Mouse (Mus musculus): ENCODE measurements at regions not wholly inside any gene's neighbourhood (a gene's known extent, or its start where the extent isn't known, plus 50 kb on each side); places are given as distances from the start of the nearest gene placed in this dataset.

- TF ChIP-seq POLR2A (IDR thresholded peaks at IDR 0.05; ENCODE audit: low read depth, low read length): no peak
- TF ChIP-seq CTCF (IDR thresholded peaks at IDR 0.05; ENCODE audit: extremely low read depth, insufficient read depth, insufficient read length, insufficient replicate concordance): no peak
- Histone ChIP-seq H3K4me3 (ENCODE audit: extremely low read depth, insufficient read depth, insufficient read length) (no peak overlapping the region), H3K4me1 (ENCODE audit: control insufficient read depth, insufficient read depth, insufficient read length) (peaks cover 35% of the 10 kb centered on the region; the same call in 1 of the 2 replicates), H3K27ac (ENCODE audit: insufficient read depth, low read length) (peak overlapping the region; percentile 93), H3K36me3 (ENCODE audit: control insufficient read depth, insufficient read depth, low read length) (no peaks in the 10 kb centered on the region), H3K27me3 (ENCODE audit: control insufficient read depth, insufficient read depth, low read length) (no peaks in the 10 kb centered on the region)
- 12% methylated on average over 3 of the region's 3 CpGs for WGBS
- DNase-seq (ENCODE audit: low read depth in 1 of 2, low spot score in 2 of 2): peak in 1 of 2 experiments; percentile 53
These were observed 238.6 kb downstream of the Gadd45g start for GRCm38 (mm10) chr13:52085110-52085509.

DNA sequence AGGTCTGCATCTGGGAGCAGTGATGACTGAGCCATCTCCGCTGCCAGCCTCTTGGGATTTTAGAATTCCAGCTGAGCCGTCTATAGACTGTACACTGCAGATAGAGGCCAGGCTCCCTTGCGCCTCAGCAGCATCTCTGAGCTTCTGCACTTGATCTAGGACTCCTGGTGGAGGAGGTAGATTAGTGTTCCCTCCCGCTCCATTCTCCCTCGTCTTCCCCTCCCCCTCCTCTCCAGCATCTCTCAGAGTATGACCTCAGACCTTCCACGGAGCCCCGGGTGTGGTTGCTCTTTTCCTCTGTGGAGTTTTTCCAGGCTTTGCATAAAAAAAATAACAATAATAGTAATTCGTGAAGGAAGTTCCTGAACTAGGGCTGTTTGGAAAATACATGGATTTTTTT, 241.8 kb downstream of the Gadd45g start:
- WGBS: 76% methylated on average over 8 of the region's 8 CpGs
- TF ChIP-seq CTCF (IDR thresholded peaks at IDR 0.05; ENCODE audit: extremely low read depth, insufficient read depth, insufficient read length, insufficient replicate concordance) (no peak), POLR2A (IDR thresholded peaks at IDR 0.05; ENCODE audit: low read depth, low read length) (no peak)
- no peak overlapping the region for H3K4me3 ChIP-seq (ENCODE audit: extremely low read depth, insufficient read depth, insufficient read length)
- peaks cover 30% of the 10 kb centered on the region; the same call in 1 of the 2 replicates for H3K4me1 ChIP-seq (ENCODE audit: control insufficient read depth, insufficient read depth, insufficient read length)
- H3K27me3 ChIP-seq (ENCODE audit: control insufficient read depth, insufficient read depth, low read length): no peaks in the 10 kb centered on the region
- H3K27ac ChIP-seq (ENCODE audit: insufficient read depth, low read length): no peak overlapping the region
- no peaks in the 10 kb centered on the region for H3K36me3 ChIP-seq (ENCODE audit: control insufficient read depth, insufficient read depth, low read length)
- DNase-seq (ENCODE audit: low read depth in 1 of 2, low spot score in 2 of 2): no peak

GRCm38 (mm10) chr13:52090365-52090764, 243.9 kb downstream of the Gadd45g start:
- Histone ChIP-seq H3K4me1 (ENCODE audit: control insufficient read depth, insufficient read depth, insufficient read length) (peaks cover 13% of the 10 kb centered on the region; the same call in 1 of the 2 replicates), H3K36me3 (ENCODE audit: control insufficient read depth, insufficient read depth, low read length) (no peaks in the 10 kb centered on the region), H3K27me3 (ENCODE audit: control insufficient read depth, insufficient read depth, low read length) (no peaks in the 10 kb centered on the region), H3K27ac (ENCODE audit: insufficient read depth, low read length) (no peak overlapping the region), H3K4me3 (ENCODE audit: extremely low read depth, insufficient read depth, insufficient read length) (no peak overlapping the region)
- no peak for DNase-seq (ENCODE audit: low read depth in 1 of 2, low spot score in 2 of 2)
- WGBS: 75% methylated on average over 4 of the region's 4 CpGs
- no peak for TF ChIP-seq POLR2A (IDR thresholded peaks at IDR 0.05; ENCODE audit: low read depth, low read length)
- TF ChIP-seq CTCF (IDR thresholded peaks at IDR 0.05; ENCODE audit: extremely low read depth, insufficient read depth, insufficient read length, insufficient replicate concordance): no peak

DNA sequence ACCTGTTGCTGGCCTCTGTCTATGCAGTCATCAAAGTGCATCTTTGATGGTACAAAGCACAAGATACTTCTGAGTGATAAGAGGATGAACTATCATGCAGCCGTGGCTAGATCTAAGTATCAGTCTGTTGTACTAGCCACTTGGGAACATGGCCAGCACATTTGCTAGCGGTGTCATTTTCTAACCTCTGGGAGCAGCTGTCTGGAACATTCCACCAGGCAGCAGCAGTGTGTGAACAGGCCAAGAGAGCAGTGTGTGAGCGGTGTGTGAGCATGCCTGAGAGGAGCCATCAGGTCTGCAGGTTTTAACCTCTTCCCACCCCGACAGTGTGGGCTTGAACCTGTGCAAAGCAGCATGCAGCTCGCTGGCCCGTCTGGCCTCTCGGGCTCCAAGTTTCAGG, 248.3 kb downstream of the Gadd45g start:
- H3K4me3 ChIP-seq (ENCODE audit: extremely low read depth, insufficient read depth, insufficient read length): no peak overlapping the region
- 89% methylated on average over 7 of the region's 7 CpGs for WGBS
- H3K36me3 ChIP-seq (ENCODE audit: control insufficient read depth, insufficient read depth, low read length): no peaks in the 10 kb centered on the region
- no peaks in the 10 kb centered on the region for H3K27me3 ChIP-seq (ENCODE audit: control insufficient read depth, insufficient read depth, low read length)
- TF ChIP-seq POLR2A (IDR thresholded peaks at IDR 0.05; ENCODE audit: low read depth, low read length): no peak
- no peak for TF ChIP-seq CTCF (IDR thresholded peaks at IDR 0.05; ENCODE audit: extremely low read depth, insufficient read depth, insufficient read length, insufficient replicate concordance)
- H3K4me1 ChIP-seq (ENCODE audit: control insufficient read depth, insufficient read depth, insufficient read length): peaks cover 17% of the 10 kb centered on the region
- H3K27ac ChIP-seq (ENCODE audit: insufficient read depth, low read length): no peak overlapping the region
- DNase-seq (ENCODE audit: low read depth in 1 of 2, low spot score in 2 of 2): no peak

GRCm38 (mm10) chr13:52096506-52096905, 250.0 kb downstream of the Gadd45g start:
- TF ChIP-seq CTCF (IDR thresholded peaks at IDR 0.05; ENCODE audit: extremely low read depth, insufficient read depth, insufficient read length, insufficient replicate concordance) (no peak), POLR2A (IDR thresholded peaks at IDR 0.05; ENCODE audit: low read depth, low read length) (no peak)
- H3K36me3 ChIP-seq (ENCODE audit: control insufficient read depth, insufficient read depth, low read length): no peaks in the 10 kb centered on the region
- DNase-seq (ENCODE audit: low read depth in 1 of 2, low spot score in 2 of 2): no peak
- peaks cover 30% of the 10 kb centered on the region for H3K4me1 ChIP-seq (ENCODE audit: control insufficient read depth, insufficient read depth, insufficient read length)
- H3K4me3 ChIP-seq (ENCODE audit: extremely low read depth, insufficient read depth, insufficient read length): no peak overlapping the region
- no peaks in the 10 kb centered on the region for H3K27me3 ChIP-seq (ENCODE audit: control insufficient read depth, insufficient read depth, low read length)
- H3K27ac ChIP-seq (ENCODE audit: insufficient read depth, low read length): no peak overlapping the region
- 68% methylated on average over 7 of the region's 7 CpGs for whole genome bisulfite sequencing

GRCm38 (mm10) chr13:52105989-52106642, 259.6 kb downstream of the Gadd45g start:
- Histone ChIP-seq H3K4me1 (ENCODE audit: control insufficient read depth, insufficient read depth, insufficient read length) (peaks cover 18% of the 10 kb centered on the region), H3K36me3 (ENCODE audit: control insufficient read depth, insufficient read depth, low read length) (no peaks in the 10 kb centered on the region), H3K27ac (ENCODE audit: insufficient read depth, low read length) (no peak overlapping the region), H3K4me3 (ENCODE audit: extremely low read depth, insufficient read depth, insufficient read length) (no peak overlapping the region), H3K27me3 (ENCODE audit: control insufficient read depth, insufficient read depth, low read length) (no peaks in the 10 kb centered on the region)
- TF ChIP-seq CTCF (IDR thresholded peaks at IDR 0.05; ENCODE audit: extremely low read depth, insufficient read depth, insufficient read length, insufficient replicate concordance): no peak
- TF ChIP-seq POLR2A (IDR thresholded peaks at IDR 0.05; ENCODE audit: low read depth, low read length): no peak
- 40% methylated on average over 9 of the region's 9 CpGs for whole genome bisulfite sequencing
- no peak for DNase-seq (ENCODE audit: low read depth in 1 of 2, low spot score in 2 of 2)

- Histone ChIP-seq H3K27ac (ENCODE audit: insufficient read depth, low read length) (no peak overlapping the region), H3K4me3 (ENCODE audit: extremely low read depth, insufficient read depth, insufficient read length) (no peak overlapping the region), H3K27me3 (ENCODE audit: control insufficient read depth, insufficient read depth, low read length) (no peaks in the 10 kb centered on the region), H3K36me3 (ENCODE audit: control insufficient read depth, insufficient read depth, low read length) (no peaks in the 10 kb centered on the region), H3K4me1 (ENCODE audit: control insufficient read depth, insufficient read depth, insufficient read length) (peaks cover 7% of the 10 kb centered on the region)
- DNase-seq (ENCODE audit: low read depth in 1 of 2, low spot score in 2 of 2): no peak
- 81% methylated on average over 8 of the region's 8 CpGs for WGBS
- TF ChIP-seq CTCF (IDR thresholded peaks at IDR 0.05; ENCODE audit: extremely low read depth, insufficient read depth, insufficient read length, insufficient replicate concordance) (no peak), POLR2A (IDR thresholded peaks at IDR 0.05; ENCODE audit: low read depth, low read length) (no peak)
These were observed 262.0 kb downstream of the Gadd45g start for GRCm38 (mm10) chr13:52108349-52108921.

All from spleen, adult 2 months (tissue).